Mouse (Mus musculus): ENCODE results near the gene Tspan14.

DNA sequence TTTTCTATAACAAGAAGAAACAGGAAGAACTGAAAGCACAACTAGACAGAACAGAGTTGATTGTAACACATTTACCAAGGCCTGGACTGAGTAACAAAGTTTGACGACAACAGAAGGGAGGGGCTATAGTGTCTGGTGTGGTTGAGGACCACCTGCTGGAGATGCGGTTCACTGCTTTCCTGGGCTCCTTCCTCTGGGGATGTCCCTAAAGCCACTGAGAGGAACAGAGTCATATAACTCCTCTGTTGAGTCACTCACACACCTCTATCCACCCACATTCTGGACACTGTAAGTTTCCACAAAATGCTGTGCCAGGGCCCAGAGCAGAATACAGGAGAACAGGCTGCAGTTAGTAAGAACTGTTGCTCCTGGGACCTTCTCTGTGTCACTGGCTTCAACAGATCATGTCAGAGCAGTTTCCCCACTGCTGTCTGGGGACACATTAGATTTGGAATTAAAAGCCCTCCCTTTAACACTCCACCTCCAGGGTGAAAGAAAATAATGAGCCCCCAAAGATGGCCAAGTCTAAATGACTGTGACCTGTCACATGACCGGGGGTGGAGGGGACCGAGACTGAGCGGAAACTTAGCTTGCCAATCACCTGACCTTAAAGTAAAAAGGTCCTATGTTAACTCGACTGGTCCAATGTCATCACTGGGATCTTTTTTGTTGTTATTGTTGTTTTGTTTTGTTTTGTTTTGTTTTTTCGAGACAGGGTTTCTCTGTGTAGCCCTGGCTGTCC, 33.5 kb upstream of the Tspan14 start:
- TF ChIP-seq CTCF (IDR thresholded peaks at IDR 0.05) (no peak), EP300 (IDR thresholded peaks at IDR 0.05) (no peak)
